In genomic region chr12:40134529-40134928, GRCm38 (mm10) we compare ENCODE assay signal across 8 mouse cellular contexts. TPM values are rescaled to one million over a fixed set of nuclear protein-coding genes. Genes with fewer than 3 reads are reported as not detected.
DNase-seq lines count a peak whose midpoint lies in the region; ATAC-seq lines count a peak whose summit lies in the region.

No protein-coding gene starts in this region.

- WGBS in heart, embryonic 14.5 days, result 45% methylated on average over 11 of the region's 11 CpGs
- WGBS in hindbrain, embryonic 13.5 days, result 54% methylated on average over 11 of the region's 11 CpGs
- WGBS in midbrain, embryonic 12.5 days, result 48% methylated on average over 11 of the region's 11 CpGs

- peaks cover 19% of the 10 kb centered on the region for H3K27me3 ChIP-seq in heart, embryonic 14.5 days (ENCODE audit: control insufficient read depth, insufficient read depth, low read length)
- H3K27me3 ChIP-seq in hindbrain, embryonic 13.5 days, result peaks cover 33% of the 10 kb centered on the region
- H3K27me3 ChIP-seq in midbrain, embryonic 12.5 days, result peaks cover 30% of the 10 kb centered on the region

- H3K4me1 ChIP-seq in heart, embryonic 14.5 days (ENCODE audit: control insufficient read depth in 2 of 2, insufficient read depth in 2 of 2, low read length in 2 of 2), result peaks cover 3 to 6% of the 10 kb centered on the region in 2 experiments; a peak in 3 of 4 replicates
- H3K4me1 ChIP-seq in hindbrain, embryonic 13.5 days (replicated peaks), result peaks cover 17% of the 10 kb centered on the region
- H3K4me1 ChIP-seq in midbrain, embryonic 12.5 days, result peaks cover 11% of the 10 kb centered on the region

- no peak overlapping the region for H3K27ac ChIP-seq in heart, embryonic 14.5 days (replicated peaks in 1 of 2; ENCODE audit: control insufficient read depth in 1 of 2, insufficient read depth in 1 of 2, low read depth in 2 of 2, low read length in 2 of 2)
- H3K27ac ChIP-seq in hindbrain, embryonic 13.5 days, result no peak overlapping the region
- H3K27ac ChIP-seq in midbrain, embryonic 12.5 days (replicated peaks), result no peak overlapping the region

- DNase-seq in heart, postnatal 14 days, result no peak
- DNase-seq in R1 (ENCODE audit: low read depth, low spot score), result peak; percentile 15
- no peak for DNase-seq in cerebellum, postnatal 36 days
- no peak for DNase-seq in Muller cell, postnatal 12 days (ENCODE audit: inconsistent ontology term)
- no peak for DNase-seq in urinary bladder, postnatal 36 days (ENCODE audit: low spot score in 2 of 2)

- ATAC-seq in heart, embryonic 14.5 days (ENCODE audit: insufficient number of reproducible peaks, insufficient read depth, low FRiP score, low read depth), result no peak
- no peak for ATAC-seq in hindbrain, embryonic 13.5 days (ENCODE audit: low FRiP score)
- no peak for ATAC-seq in midbrain, embryonic 12.5 days (ENCODE audit: low FRiP score, low read depth)

- H3K9me3 ChIP-seq in heart, embryonic 14.5 days (ENCODE audit: control insufficient read depth, low read length), result peaks cover 4% of the 10 kb centered on the region; the same call in 1 of the 2 replicates
- no peaks in the 10 kb centered on the region for H3K9me3 ChIP-seq in hindbrain, embryonic 13.5 days
- H3K9me3 ChIP-seq in midbrain, embryonic 12.5 days, result no peaks in the 10 kb centered on the region

- intact Hi-C loops in heart, postnatal 14 days (cut with DNase I), result no loop called here

- H3K4me2 ChIP-seq in heart, embryonic 14.5 days (ENCODE audit: low read length), result peak overlapping the region; percentile 96
- H3K4me2 ChIP-seq in hindbrain, embryonic 13.5 days, result peak overlapping the region; percentile 84
- peak overlapping the region; percentile 81 for H3K4me2 ChIP-seq in midbrain, embryonic 12.5 days (replicated peaks)

- H3K36me3 ChIP-seq in heart, embryonic 14.5 days (ENCODE audit: control insufficient read depth, insufficient read depth, low read length), result no peaks in the 10 kb centered on the region
- no peaks in the 10 kb centered on the region for H3K36me3 ChIP-seq in hindbrain, embryonic 13.5 days
- H3K36me3 ChIP-seq in midbrain, embryonic 12.5 days, result no peaks in the 10 kb centered on the region

- H3K9ac ChIP-seq in heart, embryonic 14.5 days (ENCODE audit: low read length), result peak overlapping the region; percentile 65; the same call in 1 of the 2 replicates
- no peak overlapping the region for H3K9ac ChIP-seq in hindbrain, embryonic 13.5 days
- no peak overlapping the region for H3K9ac ChIP-seq in midbrain, embryonic 12.5 days (replicated peaks)

- peak overlapping the region; percentile 48 to 54 for H3K4me3 ChIP-seq in heart, embryonic 14.5 days (ENCODE audit: control insufficient read depth in 1 of 2, insufficient read depth in 1 of 2, low read depth in 1 of 2, low read length in 2 of 2)
- peak overlapping the region; percentile 46 for H3K4me3 ChIP-seq in hindbrain, embryonic 13.5 days
- peak overlapping the region; percentile 45 for H3K4me3 ChIP-seq in midbrain, embryonic 12.5 days

RNA-seq across cellular contexts. Expression of gene Scin, which starts 0.5 kb away (rescaled TPM):
- polyA plus RNA-seq in heart, embryonic 14.5 days (2014; fragmentation: Nextera tagmentation; extraction: Ambion mirVana), result 4.4 and 6.3 TPM in 2 replicates
- total RNA-seq in heart, postnatal 14 days (2021), result 1 to 10 TPM in 1 of 2 experiments, under 1 TPM in 1; 0.84 to 1.1 TPM
- polyA plus RNA-seq in hindbrain, embryonic 13.5 days (2015; fragmentation: Nextera tagmentation; extraction: Ambion mirVana), result 0.09 and 0.22 TPM in 2 replicates
- polyA plus RNA-seq in midbrain, embryonic 12.5 days (2016; fragmentation: Nextera tagmentation; extraction: Ambion mirVana), result 0.09 TPM in 1 of 2 replicates, not detected in the other
